Mouse (Mus musculus): ENCODE measurements at regions not wholly inside any gene's neighbourhood (a gene's known extent, or its start where the extent isn't known, plus 50 kb on each side); places are given as distances from the start of the nearest gene placed in this dataset.

DNA sequence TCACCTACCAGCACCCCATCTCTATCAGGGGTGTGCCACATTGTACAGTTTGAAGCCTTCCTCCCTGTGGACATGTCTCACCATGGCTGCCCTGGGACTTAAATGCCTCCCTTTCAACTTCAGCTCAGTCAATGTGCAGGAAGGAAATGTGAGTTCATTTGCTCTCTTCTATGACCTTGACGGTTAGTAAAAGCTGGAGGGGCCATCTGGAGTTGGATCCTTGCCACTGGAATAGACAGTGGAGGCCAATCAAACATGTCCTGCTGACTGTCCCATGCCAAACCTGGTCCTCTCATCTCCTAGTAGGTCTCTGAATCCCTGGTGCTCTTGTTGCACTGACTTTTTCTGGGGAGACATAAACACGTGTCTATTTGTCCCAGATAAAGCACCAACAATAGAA, 220.2 kb downstream of the Abcc12 start:
- no peak for DNase-seq (ENCODE audit: low spot score in 2 of 2)

GRCm38 (mm10) chr8:86359518-86359917, 221.0 kb downstream of the Abcc12 start:
- no peak for DNase-seq (ENCODE audit: low spot score in 2 of 2)

DNA sequence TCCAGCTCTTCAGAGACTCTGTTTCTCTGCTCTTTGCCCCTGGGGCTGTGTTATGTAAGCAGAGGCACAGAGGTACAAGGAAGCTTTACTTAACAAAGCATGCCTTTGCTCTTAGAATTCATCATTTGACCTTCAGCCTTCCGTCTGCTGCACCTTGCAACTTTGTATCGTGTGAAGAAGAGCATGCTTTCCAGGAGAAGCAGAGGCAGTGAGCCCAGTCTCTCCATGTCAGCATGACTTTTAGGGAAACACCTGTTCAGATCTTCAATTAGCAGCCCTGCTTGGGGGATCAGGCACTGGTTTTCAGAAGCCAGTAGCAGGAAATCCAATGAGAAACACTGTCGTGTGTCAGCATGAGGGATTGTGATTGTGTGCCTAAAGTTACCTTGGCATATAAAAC, 226.7 kb downstream of the Abcc12 start:
- DNase-seq (ENCODE audit: low spot score in 2 of 2): no peak

DNA sequence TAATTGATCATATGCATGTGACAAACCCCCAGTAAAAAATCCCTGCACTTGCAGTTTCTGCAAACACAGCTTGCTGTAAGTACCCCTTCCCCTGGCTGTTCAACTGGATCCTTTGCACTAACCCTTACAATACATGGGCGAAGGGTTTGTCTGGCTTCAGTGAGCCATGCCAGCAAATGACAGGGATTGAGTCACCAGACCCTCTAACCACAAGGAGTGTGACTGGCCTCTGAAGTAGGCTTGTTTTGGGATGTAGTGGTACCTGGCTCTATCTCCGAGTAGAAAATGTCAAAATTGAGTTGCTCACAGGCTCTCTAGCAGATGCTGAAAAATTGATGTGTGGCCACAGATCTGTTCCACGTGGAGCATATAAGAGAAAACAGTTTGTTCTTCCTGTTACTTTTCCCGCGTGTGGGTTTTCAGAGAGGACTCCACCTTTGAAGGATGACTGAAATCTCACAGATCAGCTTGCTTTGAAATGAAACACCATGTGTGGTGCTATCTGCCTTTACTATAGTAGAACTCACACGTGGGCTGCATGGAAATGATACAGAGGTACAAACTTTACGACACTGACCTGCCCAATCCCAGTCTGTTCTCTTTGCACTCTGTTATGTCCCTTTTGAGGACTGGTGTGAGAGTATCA, 228.8 kb downstream of the Abcc12 start:
- peak in 1 of 2 experiments; percentile 23 for DNase-seq (ENCODE audit: low spot score in 2 of 2)

GRCm38 (mm10) chr8:86350128-86350527, 230.4 kb downstream of the Abcc12 start:
- peak; percentile 33 to 36 for DNase-seq (ENCODE audit: low spot score in 2 of 2)

DNA sequence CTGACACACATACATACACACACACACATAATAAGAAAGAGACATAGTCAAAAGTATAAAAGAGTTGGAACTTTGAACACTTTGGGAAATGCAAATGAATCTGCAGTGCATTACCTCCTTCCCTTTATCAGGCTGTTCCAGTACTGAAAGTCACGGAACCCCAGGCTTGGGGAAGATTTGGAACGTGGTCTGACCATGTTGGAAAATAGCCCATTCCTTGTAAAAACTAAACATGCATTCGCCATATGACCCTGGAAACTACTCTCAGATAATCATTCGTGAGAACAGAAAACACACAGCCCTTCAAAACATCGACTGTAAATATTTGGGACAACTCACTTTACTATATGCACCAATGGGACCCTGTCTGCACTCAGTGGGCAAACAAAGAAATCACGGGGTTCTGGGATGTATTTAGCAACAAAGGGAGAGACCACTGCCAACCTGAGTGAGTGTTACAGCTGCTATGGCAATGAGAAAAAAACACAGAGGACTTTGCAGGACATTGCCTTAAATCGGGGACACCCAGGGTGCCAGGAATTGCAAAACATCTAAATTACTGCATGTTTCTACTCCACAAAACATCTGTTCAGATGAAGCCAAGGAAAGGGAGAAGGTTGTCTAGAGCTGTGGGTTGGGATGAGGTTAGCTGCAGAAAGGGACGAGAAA, 238.3 kb downstream of the Abcc12 start:
- no peak for DNase-seq (ENCODE audit: low spot score in 2 of 2)

DNA sequence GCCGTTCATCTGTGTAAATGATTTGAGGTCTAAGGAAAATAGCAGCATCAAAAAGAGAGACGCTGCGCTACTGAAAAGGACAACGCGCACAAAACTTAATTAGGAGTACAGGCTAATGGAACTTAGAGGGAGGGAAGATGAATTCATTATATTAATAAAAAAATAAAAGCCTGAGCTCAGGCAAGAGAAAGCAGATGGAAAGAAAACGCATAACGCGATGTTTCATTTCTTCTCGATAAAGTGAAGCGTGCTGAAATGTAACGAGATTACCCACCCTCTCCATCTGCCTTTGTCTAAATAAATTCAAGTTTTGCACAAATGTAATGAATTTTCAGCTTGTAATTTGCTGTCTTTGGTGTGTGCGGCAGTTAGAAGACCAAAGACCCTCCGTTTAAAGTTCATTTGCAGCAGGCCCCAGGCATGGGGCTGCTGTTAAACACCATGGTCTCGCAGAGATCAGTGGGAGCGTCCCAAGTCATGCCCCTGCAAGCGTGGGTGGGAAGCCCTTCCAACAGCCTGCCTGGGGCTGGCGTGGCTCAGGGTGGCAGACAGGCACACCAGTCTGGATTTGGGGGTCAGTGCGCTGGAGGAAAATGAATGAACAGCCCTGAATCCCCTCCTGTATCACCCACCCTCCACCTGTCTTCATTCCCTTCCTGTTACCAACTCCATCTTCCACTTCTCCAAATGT, 241.8 kb downstream of the Abcc12 start:
- no peak for DNase-seq (ENCODE audit: low spot score in 2 of 2)

DNA sequence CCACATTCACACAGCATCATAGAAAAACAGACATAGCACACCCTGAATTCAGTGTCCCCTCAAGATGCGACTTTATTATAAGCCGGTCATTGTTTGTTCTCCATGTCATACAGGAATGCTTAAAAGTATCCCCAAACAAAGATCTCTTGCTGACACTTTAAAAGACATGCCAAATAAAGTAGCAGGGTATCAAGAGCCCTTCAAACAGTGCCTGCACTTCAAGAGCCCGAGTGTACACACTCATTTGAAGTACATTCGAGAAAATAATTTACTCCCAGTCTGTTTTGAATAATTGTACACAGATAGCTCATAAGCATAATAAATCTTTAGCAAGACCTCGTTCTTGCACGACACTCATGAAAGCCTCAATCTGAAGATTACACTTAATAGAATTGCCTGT, 249.1 kb downstream of the Abcc12 start:
- DNase-seq (ENCODE audit: low spot score in 2 of 2): no peak

- DNase-seq (ENCODE audit: low spot score in 2 of 2): peak; percentile 58 to 77
Measured at GRCm38 (mm10) chr8:86328626-86329025, 251.9 kb downstream of the Abcc12 start.

DNA sequence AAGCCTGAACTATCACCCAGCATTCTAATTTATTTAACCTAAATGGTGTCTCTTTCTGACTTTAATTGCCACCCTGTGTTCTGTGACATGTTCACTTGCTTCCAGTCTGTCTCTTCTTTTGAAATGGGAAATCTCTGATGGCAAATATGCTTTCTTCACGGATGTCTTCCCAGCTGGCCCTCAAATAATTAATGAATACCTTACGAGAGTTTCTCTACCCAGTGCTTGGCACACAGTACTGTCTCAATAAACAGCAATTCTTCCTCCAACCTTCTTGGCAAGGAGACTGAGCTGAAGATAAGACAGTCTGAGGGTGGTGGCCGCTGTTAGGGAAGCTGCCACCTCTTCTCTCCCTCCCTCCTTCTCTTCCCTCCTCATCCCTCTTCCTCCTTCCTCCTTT, 252.5 kb downstream of the Abcc12 start:
- no peak for DNase-seq (ENCODE audit: low spot score in 2 of 2)

GRCm38 (mm10) chr8:86325040-86325439, 255.4 kb downstream of the Abcc12 start:
- no peak for DNase-seq (ENCODE audit: low spot score in 2 of 2)

DNA sequence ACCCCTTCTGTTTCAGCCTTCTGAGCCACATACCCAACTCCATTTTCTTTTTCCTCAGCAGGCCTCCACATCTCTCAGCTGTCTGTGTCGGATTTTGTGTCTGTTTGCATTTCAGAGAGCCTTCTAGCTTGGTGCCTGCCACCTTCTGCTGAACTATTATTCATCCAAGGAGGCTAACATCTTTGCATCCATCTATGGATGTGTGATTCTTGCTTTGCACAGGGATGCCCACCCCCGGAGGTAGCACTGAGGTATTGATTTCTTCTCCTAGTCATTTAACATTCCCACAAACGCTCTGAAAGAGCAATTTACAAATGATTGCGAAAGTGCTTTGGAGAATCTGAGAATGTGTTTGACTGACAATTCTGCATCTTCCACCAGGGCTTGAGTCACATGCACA, 255.9 kb downstream of the Abcc12 start:
- peak; percentile 40 to 41 for DNase-seq (ENCODE audit: low spot score in 2 of 2)

GRCm38 (mm10) chr8:86323823-86324222, 256.7 kb downstream of the Abcc12 start:
- DNase-seq (ENCODE audit: low spot score in 2 of 2): no peak

DNA sequence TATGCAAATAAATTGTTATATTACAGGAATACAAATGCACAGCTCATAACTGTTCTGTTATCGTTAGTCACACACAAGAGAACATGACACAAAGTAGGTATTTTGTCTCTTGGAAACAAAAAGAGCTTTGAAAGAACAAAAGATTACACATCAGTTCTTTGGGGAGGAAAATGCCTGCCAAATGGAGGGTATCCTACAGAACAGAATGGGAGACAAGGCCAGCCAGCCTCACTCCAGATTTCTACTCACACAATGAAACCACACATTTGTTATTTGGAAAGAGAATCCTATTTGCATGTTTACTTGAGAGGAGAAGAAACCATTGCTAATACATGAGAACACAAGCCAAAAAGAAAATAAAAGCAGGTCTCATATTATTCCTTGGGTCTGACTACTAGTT, 258.0 kb downstream of the Abcc12 start:
- DNase-seq (ENCODE audit: low spot score in 2 of 2): no peak

DNA sequence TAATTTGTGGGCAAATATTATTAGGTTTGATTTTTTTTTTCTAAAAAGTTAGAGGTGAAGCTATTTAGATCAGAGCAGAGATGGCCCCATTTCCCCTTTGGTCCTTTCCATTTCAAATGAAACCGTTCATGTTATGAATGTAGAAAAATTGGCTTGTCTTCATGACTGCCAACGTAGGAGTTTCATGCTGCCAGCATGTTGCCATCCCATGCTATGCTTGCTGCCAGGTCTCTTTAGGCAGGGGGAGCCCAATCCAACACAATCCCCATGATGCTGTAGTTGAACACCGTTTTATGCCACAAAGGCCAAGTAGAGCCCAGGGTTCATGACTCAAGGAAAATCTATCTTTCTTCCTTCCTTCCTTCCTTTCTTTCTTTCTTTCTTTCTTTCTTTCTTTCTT, 259.5 kb downstream of the Abcc12 start:
- DNase-seq (ENCODE audit: low spot score in 2 of 2): no peak

- DNase-seq (ENCODE audit: low spot score in 2 of 2): no peak
Measured at GRCm38 (mm10) chr8:86318531-86318930, 262.0 kb downstream of the Abcc12 start.

GRCm38 (mm10) chr8:86316236-86316635, 264.2 kb downstream of the Abcc12 start:
- DNase-seq (ENCODE audit: low spot score in 2 of 2): no peak

DNA sequence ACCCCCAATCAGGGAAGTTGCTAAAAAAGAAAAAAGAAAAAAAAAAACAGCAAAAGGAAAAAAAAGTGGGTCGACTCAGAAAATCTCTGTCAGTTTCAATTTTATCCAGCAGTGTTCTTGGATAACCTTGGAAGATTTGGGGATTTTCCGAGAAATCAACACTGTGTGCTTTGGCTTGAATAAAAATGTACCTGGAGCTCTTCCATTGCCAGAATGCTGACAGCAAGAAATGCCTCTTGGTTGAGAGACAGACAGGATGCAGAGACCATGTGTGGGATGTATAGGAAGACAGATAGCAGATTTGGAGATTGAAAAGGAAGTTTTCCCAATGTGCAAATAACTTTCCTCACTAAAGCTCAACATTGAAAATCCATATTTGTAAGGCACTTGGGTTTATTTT, 271.0 kb downstream of the Abcc12 start:
- DNase-seq (ENCODE audit: low spot score in 2 of 2): no peak

- no peak for DNase-seq (ENCODE audit: low spot score in 2 of 2)
Measured at GRCm38 (mm10) chr8:86307339-86307738, 273.1 kb downstream of the Abcc12 start.

GRCm38 (mm10) chr8:86301885-86302509, 278.5 kb downstream of the Abcc12 start:
- DNase-seq (ENCODE audit: low spot score in 2 of 2): no peak

DNA sequence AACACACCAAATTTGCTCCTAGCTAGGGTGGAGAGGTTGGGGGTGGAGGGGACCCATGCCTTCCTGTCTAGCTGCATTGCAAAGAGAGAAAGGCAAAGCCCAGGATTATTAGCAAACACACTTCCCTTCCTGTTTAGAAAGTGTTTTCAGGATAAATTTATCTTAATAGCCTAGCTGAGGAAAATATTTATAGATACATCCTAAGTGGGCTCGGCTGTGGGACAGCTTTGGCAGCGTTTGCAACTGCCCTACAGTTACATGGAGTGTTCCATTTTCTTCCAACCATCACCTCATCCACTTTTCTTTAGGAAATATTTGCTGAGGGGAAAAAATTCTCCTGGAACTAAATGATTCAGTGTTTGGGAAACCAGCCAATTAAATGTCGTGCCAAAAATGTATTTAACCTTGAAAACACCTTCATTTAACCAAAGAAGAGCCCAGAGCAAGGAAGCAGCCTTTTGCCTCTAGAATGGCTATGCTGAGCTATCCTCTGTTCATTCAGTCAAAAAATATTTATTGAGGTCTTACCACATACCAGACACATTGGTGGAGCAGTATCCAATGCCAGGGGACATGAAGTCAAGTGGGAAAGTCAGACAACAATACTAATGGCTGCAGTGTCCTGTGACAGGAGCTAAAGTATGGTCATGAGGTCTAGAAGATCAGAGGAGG, 291.6 kb downstream of the Abcc12 start:
- no peak for DNase-seq (ENCODE audit: low spot score in 2 of 2)

GRCm38 (mm10) chr8:86282922-86283321, 297.6 kb downstream of the Abcc12 start:
- DNase-seq (ENCODE audit: low spot score in 2 of 2): peak in 1 of 2 experiments; percentile 33
